Mouse (Mus musculus) macrophage (primary cell): ENCODE data around the gene Clcnka. TPM values are rescaled to one million over a fixed set of nuclear protein-coding genes. Genes with fewer than 3 reads are reported as not detected.

Source experiments
- H3K27ac ChIP-seq: fragments of 350-480 bp; formaldehyde crosslinking; 2 replicates; pipeline ENCODE4 v1.9.0; 2021
- H3K36me3 ChIP-seq: fragments of 350-480 bp; formaldehyde crosslinking; 2 replicates; pipeline ENCODE4 v1.9.0; 2021; ENCODE audit errors: inconsistent target
- H3K4me3 ChIP-seq: fragments of 350-480 bp; formaldehyde crosslinking; 2 replicates; pipeline ENCODE4 v1.9.0; 2021; ENCODE audit errors: inconsistent target
- H3K79me2 ChIP-seq: fragments of 350-480 bp; formaldehyde crosslinking; 2 replicates; pipeline ENCODE4 v1.9.0; 2021; ENCODE audit errors: inconsistent target
- WGBS: methylation state at CpG from one replicate; pipeline ENCODE4 v1.1.7; 2026; ENCODE audit warnings: inconsistent platforms; ENCODE audit not compliant: missing documents; 5-methylcytosine and 5-hydroxymethylcytosine counted together
- polyA plus RNA-seq: library from polyadenylated mRNA; stranded (reverse); fragments of 250-400 nt; gene quantifications from 3 replicates; pipeline ENCODE4 v1.2.4, GENCODE M21; 2018; ENCODE audit warnings: inconsistent platforms

The Clcnka gene
- polyA plus RNA-seq, 1 experiment from 2014 or later = not detected

- H3K79me2 ChIP-seq = no peaks in the 10 kb centered on the region
- no peak overlapping the region for H3K4me3 ChIP-seq
- H3K36me3 ChIP-seq = no peaks in the 10 kb centered on the region
- H3K27ac ChIP-seq = no peak overlapping the region
- 90% methylated on average over 5 of the region's 5 CpGs for WGBS
Measured at GRCm38 (mm10) chr4:141372426-141372825, 26.1 kb downstream of the Clcnka start.

GRCm38 (mm10) chr4:141367997-141368791, 30.3 kb downstream of the Clcnka start, which contains the start of gene Fam131c:
Fam131c (plus strand) TSS chr4:141368220.
- 7% methylated on average over 58 of the region's 71 CpGs for WGBS
- no peak within 1 kb of the TSS for H3K4me3 ChIP-seq
- H3K79me2 ChIP-seq = no peaks in the 10 kb centered on the region
- H3K27ac ChIP-seq = no peak within 1 kb of the TSS
- no peaks in the 10 kb centered on the region for H3K36me3 ChIP-seq

GRCm38 (mm10) chr4:141365876-141366275, 32.6 kb downstream of the Clcnka start:
- Histone ChIP-seq H3K79me2 (no peaks in the 10 kb centered on the region), H3K36me3 (no peaks in the 10 kb centered on the region), H3K27ac (no peak overlapping the region), H3K4me3 (no peak overlapping the region)
- WGBS = 63% methylated on average over 7 of the region's 7 CpGs

- 72% methylated on average over 8 of the region's 8 CpGs for WGBS
- no peak overlapping the region for H3K27ac ChIP-seq
Measured at GRCm38 (mm10) chr4:141365126-141365525, 33.4 kb downstream of the Clcnka start.

GRCm38 (mm10) chr4:141362937-141363548, 35.5 kb downstream of the Clcnka start:
- Histone ChIP-seq H3K36me3 (no peaks in the 10 kb centered on the region), H3K79me2 (no peaks in the 10 kb centered on the region), H3K27ac (no peak overlapping the region), H3K4me3 (no peak overlapping the region)
- WGBS = 23% methylated on average over 11 of the region's 11 CpGs

More at GRCm38 (mm10) chr4:141365126-141365525, 33.4 kb downstream of the Clcnka start:
- H3K36me3 ChIP-seq = no peaks in the 10 kb centered on the region
- no peaks in the 10 kb centered on the region for H3K79me2 ChIP-seq
- no peak overlapping the region for H3K4me3 ChIP-seq

- 31% methylated on average over 7 of the region's 7 CpGs for WGBS
- Histone ChIP-seq H3K27ac (no peak overlapping the region), H3K79me2 (no peaks in the 10 kb centered on the region), H3K4me3 (no peak overlapping the region), H3K36me3 (no peaks in the 10 kb centered on the region)
Measured at GRCm38 (mm10) chr4:141360846-141361245, 37.7 kb downstream of the Clcnka start.

- WGBS = 97% methylated on average over 5 of the region's 6 CpGs
- Histone ChIP-seq H3K36me3 (no peaks in the 10 kb centered on the region), H3K27ac (no peak overlapping the region), H3K4me3 (no peak overlapping the region), H3K79me2 (no peaks in the 10 kb centered on the region)
Measured at GRCm38 (mm10) chr4:141359222-141359621, 39.3 kb downstream of the Clcnka start.

- no peak overlapping the region for H3K4me3 ChIP-seq
- H3K36me3 ChIP-seq = no peaks in the 10 kb centered on the region
- H3K79me2 ChIP-seq = no peaks in the 10 kb centered on the region
- no peak overlapping the region for H3K27ac ChIP-seq
Measured at GRCm38 (mm10) chr4:141357811-141358210, 40.7 kb downstream of the Clcnka start.

GRCm38 (mm10) chr4:141353868-141354267, 44.7 kb downstream of the Clcnka start:
- H3K79me2 ChIP-seq = no peaks in the 10 kb centered on the region
- H3K4me3 ChIP-seq = no peak overlapping the region
- H3K36me3 ChIP-seq = no peaks in the 10 kb centered on the region
- no peak overlapping the region for H3K27ac ChIP-seq
- WGBS = 69% methylated on average over 8 of the region's 8 CpGs

- no peaks in the 10 kb centered on the region for H3K79me2 ChIP-seq
- H3K36me3 ChIP-seq = no peaks in the 10 kb centered on the region
- 94% methylated on average over 5 of the region's 5 CpGs for WGBS
- no peak overlapping the region for H3K4me3 ChIP-seq
- no peak overlapping the region for H3K27ac ChIP-seq
Measured at GRCm38 (mm10) chr4:141352986-141353385, 45.5 kb downstream of the Clcnka start.

- 78% methylated on average over 7 of the region's 7 CpGs for WGBS
- Histone ChIP-seq H3K27ac (no peak overlapping the region), H3K36me3 (no peaks in the 10 kb centered on the region), H3K4me3 (no peak overlapping the region), H3K79me2 (no peaks in the 10 kb centered on the region)
Measured at GRCm38 (mm10) chr4:141351972-141352371, 46.6 kb downstream of the Clcnka start.

- H3K36me3 ChIP-seq = no peaks in the 10 kb centered on the region
- no peak overlapping the region for H3K27ac ChIP-seq
- no peak overlapping the region for H3K4me3 ChIP-seq
- WGBS = 92% methylated on average over 12 of the region's 12 CpGs
- no peaks in the 10 kb centered on the region for H3K79me2 ChIP-seq
Measured at GRCm38 (mm10) chr4:141350015-141350414, 48.5 kb downstream of the Clcnka start.

- Histone ChIP-seq H3K36me3 (no peaks in the 10 kb centered on the region), H3K79me2 (no peaks in the 10 kb centered on the region), H3K27ac (no peak overlapping the region), H3K4me3 (no peak overlapping the region)
- 91% methylated on average over 11 of the region's 11 CpGs for WGBS
Measured at GRCm38 (mm10) chr4:141348616-141349015, 49.9 kb downstream of the Clcnka start.

GRCm38 (mm10) chr4:141347365-141347797, 51.1 kb downstream of the Clcnka start:
- 44% methylated on average over 8 of the region's 8 CpGs for WGBS
- Histone ChIP-seq H3K27ac (no peak overlapping the region), H3K4me3 (no peak overlapping the region), H3K36me3 (no peaks in the 10 kb centered on the region), H3K79me2 (no peaks in the 10 kb centered on the region)

GRCm38 (mm10) chr4:141345219-141345618, 53.3 kb downstream of the Clcnka start:
- Histone ChIP-seq H3K4me3 (no peak overlapping the region), H3K79me2 (no peaks in the 10 kb centered on the region), H3K36me3 (no peaks in the 10 kb centered on the region), H3K27ac (no peak overlapping the region)
- WGBS = 90% methylated on average over 10 of the region's 12 CpGs
